Mouse (Mus musculus) heart, adult 9 months (tissue): ENCODE measurements around the gene Usp6nl.
A peak's percentile ranks its signal among the peaks of the same experiment; 100 is the strongest.

Experiments
- DNase-seq, 2 experiments: peaks; one replicate each; pipeline ENCODE4 v3.0.0; 2022; ENCODE audit warnings: low spot score in 2 of 2

The Usp6nl gene

GRCm38 (mm10) chr2:6467318-6467717 lies 144.9 kb downstream of the Usp6nl start:
- DNase-seq: no peak

DNA sequence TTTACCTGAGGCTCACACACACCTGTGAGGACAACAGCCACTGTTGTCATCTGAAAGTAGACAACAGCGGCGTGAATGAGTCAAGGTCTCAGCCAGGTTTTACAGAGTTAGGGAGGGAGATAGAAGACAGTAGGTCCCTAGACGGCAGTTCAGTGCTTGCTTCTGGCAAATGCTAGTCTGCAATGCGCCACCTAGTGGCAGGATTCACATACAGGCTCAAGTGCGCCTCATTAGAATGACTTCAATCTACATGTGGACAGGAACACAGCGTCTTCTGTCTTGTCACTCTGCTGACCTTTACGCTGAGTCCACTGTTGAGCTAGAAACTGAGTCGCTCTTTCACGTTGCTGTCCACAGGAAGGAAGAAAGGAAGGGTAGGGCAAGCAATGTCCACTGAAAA lies 146.7 kb downstream of the Usp6nl start:
- peak; percentile 32 to 58 for DNase-seq

DNA sequence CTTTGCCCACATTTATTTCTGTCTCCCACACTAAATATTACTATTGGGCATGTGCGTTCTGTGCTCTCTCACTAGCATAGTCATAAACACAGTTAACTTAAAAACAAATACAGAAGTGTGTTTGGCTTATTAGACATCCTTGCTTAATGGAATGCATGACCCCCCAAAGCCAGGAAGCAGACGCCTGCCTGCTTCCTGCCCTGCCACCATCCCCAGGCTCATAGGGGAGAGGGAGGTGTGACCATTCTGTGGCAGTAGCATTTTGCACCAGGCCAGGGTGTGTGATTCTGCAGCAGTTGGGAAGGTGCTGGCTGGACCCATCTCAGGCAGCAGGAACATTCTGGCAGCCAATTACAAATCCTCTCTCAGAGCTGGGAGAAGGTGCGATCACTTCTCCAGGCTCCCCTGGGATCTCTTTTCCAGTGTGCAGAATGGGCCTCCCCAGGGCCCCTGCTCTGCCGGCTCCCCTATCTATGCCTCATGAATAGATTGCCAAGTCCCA lies 148.7 kb downstream of the Usp6nl start:
- DNase-seq: peak in 1 of 2 experiments; percentile 31

GRCm38 (mm10) chr2:6473829-6474228 lies 151.4 kb downstream of the Usp6nl start:
- no peak for DNase-seq

GRCm38 (mm10) chr2:6477884-6478283 lies 155.4 kb downstream of the Usp6nl start:
- DNase-seq: no peak

GRCm38 (mm10) chr2:6478361-6478965 lies 156.0 kb downstream of the Usp6nl start:
- DNase-seq: peak; percentile 72 to 77

DNA sequence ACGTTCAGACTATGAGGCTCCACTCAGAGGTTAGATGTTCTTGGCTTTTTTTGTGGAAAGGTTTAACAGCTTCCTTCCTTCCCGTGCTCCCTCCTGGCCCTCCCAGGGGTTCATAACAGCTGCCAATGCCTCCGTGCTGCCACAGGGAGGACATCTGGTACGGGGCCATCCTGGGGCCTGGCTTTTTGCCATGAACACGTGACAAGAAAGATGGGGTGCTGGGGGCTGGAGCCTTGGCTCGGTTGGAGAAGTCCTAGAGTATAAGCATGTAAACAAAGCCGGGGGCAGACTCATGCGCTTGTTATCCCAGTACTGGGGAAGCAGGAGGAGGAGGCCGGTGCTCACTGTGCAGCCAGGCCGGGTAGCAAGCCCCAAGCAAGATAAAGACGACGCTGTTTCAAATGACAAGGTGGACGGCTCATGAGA lies 156.5 kb downstream of the Usp6nl start:
- DNase-seq: peak; percentile 87 to 91

- no peak for DNase-seq
Measured at GRCm38 (mm10) chr2:6479620-6480019, 157.2 kb downstream of the Usp6nl start.

DNA sequence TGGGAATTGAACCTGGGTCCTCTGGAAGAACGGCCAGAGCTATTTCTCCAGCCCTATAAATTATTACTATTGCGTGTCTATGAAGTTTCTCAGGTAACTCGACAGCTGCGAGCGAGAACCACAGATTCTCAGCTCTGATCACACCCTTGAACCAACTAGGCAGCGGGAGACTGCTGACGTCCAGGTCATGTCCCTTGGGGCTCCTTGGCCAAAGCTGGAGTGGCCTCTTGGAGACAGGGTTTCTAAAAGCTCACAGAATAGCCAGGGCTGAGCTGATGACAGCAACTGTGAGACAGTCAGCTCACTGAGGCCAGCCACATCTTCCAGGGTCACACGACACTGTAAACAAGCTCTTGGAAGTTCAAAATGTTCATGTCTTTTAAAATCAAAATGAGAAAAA lies 159.5 kb downstream of the Usp6nl start:
- DNase-seq: no peak

GRCm38 (mm10) chr2:6482411-6482810 lies 159.9 kb downstream of the Usp6nl start:
- DNase-seq: no peak

- DNase-seq: peak; percentile 65 to 71
Measured at GRCm38 (mm10) chr2:6483081-6483992, 160.9 kb downstream of the Usp6nl start.

DNA sequence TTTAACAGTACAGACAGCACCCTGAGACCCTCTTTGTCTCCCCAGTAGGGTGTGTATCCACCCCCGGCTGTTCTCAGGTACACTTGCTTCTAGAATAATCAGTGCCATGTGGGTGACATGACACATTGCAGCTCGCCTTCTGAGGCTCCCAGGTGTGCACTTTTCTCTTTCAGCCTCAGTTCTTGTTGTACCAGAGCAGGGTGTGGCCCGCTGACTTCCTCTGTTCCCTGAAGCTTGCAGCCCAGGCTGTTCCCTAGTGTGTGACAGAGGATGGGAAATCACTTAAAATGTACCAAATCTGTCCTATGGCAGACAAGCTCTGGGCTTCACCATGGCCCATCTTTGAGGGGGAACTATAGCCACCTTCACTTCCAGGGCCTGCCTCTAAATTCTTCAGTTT lies 161.7 kb downstream of the Usp6nl start:
- peak in 1 of 2 experiments; percentile 37 for DNase-seq

GRCm38 (mm10) chr2:6487566-6488488 lies 165.4 kb downstream of the Usp6nl start:
- DNase-seq: no peak

DNA sequence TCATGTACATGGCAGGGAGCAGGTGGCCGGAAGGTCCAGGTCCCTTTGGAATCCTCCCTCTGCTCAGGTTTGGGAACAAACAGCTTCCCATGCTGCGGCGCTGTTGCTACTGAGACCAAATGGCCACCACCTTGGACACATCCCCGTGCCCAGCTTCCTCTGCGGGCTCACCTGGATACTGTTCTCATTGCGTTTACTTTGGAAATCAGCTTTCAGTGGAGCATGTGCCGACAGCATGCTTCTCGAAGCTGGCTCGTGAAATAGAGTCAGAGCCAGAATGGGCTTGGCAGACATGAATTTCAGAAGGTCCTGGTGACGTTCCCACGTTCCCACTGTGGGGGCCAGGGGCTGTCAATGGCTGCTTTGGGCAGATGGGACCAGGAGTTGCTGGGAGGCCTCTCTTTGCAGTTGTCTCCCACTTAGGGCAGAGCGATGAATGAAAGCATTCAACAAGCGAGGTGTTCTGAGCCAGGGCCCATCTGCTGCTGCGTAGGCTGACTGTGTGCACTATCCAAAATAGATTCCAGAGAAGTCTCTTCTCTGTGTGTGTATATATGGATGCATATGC lies 166.1 kb downstream of the Usp6nl start:
- DNase-seq: no peak

DNA sequence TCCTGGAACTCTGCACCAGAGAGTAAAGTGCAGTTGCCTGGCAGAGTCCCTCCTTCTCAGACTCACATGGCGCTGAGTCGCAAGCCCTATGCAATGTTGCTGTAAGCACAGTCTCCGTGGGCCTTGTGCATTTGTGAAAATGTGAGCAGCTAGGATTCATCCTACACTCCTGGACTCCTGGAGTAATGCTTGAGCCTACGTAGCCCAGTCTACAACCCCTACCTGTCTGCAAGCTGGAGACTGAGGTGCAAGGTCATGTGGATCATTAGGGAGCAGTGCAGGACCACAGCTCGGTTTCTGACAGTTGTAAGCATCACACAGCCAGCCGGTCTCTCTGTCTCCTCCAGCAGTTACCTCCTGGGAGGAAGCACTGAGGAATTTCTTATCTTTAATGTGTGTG lies 167.6 kb downstream of the Usp6nl start:
- no peak for DNase-seq

DNA sequence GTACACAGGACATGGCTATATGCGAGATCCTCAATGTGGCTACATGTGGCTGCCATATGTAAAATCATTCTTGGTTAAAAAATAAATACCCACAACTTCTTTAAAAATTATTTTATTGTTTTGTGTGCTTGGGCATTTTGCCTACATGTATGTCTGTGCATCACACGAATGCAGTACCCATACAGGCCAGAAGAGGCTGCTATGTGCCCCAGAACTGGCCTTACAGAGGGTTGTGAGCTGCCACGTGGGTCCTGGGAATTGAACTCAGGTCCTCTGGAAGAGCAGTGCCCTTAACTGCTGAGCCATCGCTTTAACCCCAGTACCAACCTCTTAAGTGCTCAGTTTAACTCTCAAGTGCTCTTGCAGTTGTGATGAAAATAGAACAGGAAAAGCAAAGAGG lies 168.4 kb downstream of the Usp6nl start:
- no peak for DNase-seq

DNA sequence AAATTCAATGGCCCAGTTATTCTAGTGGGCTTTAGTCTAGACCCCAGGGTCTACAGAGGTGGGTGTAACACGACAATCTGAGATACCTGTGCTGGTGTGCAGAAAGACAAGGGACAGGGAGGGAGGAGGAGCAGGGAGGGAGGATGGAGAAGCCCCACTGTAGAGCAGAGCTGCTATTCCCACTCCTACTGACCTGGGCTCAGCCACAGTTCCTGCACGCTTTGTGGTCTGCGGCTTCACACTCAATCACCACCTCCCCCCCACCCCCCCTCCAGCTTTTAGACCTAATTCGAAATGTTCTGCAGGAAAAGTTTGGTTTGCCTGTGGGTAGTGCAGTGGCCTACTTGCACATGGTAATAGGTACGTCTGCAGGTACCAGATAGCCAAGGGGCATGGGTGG lies 171.4 kb downstream of the Usp6nl start:
- DNase-seq: no peak
